Mouse (Mus musculus): ENCODE data around the gene 1700069L16Rik. TPM values are rescaled to one million over a fixed set of nuclear protein-coding genes. Genes with fewer than 3 reads are reported as not detected.

Gene 1700069L16Rik
- polyA plus RNA-seq (2014; fragmentation: Nextera tagmentation; extraction: Ambion mirVana): not detected in 2 replicates

DNA sequence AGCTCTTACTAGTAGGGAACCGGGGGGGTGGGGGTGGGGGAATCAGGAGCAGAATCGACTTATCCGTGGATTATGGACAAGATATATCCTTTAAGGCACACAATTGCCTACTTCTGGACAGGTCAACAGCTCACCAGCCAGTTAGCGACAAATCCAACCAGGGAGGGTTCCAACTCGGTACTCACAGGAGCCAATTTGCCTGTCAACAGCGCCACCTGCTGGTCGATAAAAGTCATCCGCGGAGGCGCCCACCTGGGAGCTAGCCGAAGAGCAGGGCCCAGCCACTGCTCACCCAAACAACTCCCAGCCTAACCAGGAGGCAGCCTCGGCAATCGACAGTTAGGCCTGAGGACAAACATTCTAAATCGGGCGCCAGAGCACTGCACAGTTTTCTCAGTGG is at the start of gene 1700069L16Rik:
TSS of gene 1700069L16Rik (minus strand) at position 327 of the 400 bp plus-strand sequence.
- Histone ChIP-seq H3K27ac (ENCODE audit: low read depth, low read length) (no peak within 1 kb of the TSS), H3K27me3 (replicated peaks; ENCODE audit: control insufficient read depth, insufficient read depth, low read length) (no peaks in the 10 kb centered on the region), H3K36me3 (ENCODE audit: control insufficient read depth, insufficient read depth, low read length) (no peaks in the 10 kb centered on the region), H3K4me3 (ENCODE audit: low read depth, low read length) (no peak within 1 kb of the TSS), H3K9ac (ENCODE audit: low read length) (no peak within 1 kb of the TSS), H3K9me3 (replicated peaks; ENCODE audit: control insufficient read depth, low read length) (no peaks in the 10 kb centered on the region), H3K4me1 (ENCODE audit: control insufficient read depth, insufficient read depth, low read length) (peaks cover 5% of the 10 kb centered on the region; the same call in 1 of the 2 replicates), H3K4me2 (ENCODE audit: low read length) (no peak within 1 kb of the TSS)
- WGBS: 5% methylated on average over 15 of the region's 15 CpGs
- ATAC-seq: peak; percentile 78
- peak; percentile 91 for DNase-seq (ENCODE audit: low spot score)

DNA sequence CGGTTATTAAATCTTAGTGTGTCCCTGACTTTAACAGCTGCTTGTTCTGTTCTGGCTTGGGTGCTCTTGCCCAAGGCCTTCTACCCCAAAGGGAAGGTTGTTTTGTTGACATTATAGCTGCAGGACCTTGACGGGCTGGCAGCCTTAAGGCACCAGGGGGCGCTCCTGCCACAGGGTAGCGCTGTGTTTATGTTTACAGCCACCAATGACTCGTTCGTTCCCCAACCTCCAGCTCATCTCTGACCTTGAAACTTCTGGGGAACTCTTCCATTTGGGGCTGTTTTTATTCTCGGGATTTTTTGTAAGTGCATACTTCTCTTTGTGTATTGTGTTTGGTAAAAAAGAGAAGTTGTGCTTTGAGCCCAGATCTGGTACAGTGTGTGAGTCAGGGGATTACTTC is 49.1 kb upstream of the 1700069L16Rik start:
- WGBS: under 1% methylated on average over 7 of the region's 7 CpGs
- Histone ChIP-seq H3K36me3 (ENCODE audit: control insufficient read depth, insufficient read depth, low read length) (peaks cover 40% of the 10 kb centered on the region), H3K4me1 (ENCODE audit: control insufficient read depth, insufficient read depth, low read length) (peaks cover 17% of the 10 kb centered on the region), H3K27ac (ENCODE audit: low read depth, low read length) (no peak overlapping the region), H3K9me3 (replicated peaks; ENCODE audit: control insufficient read depth, low read length) (no peaks in the 10 kb centered on the region), H3K4me2 (ENCODE audit: low read length) (peak overlapping the region; percentile 90), H3K9ac (ENCODE audit: low read length) (peak overlapping the region; percentile 93; the same call in 1 of the 2 replicates), H3K4me3 (ENCODE audit: low read depth, low read length) (peak overlapping the region; percentile 99), H3K27me3 (replicated peaks; ENCODE audit: control insufficient read depth, insufficient read depth, low read length) (no peaks in the 10 kb centered on the region)
- no peak for ATAC-seq
- DNase-seq (ENCODE audit: low spot score): peak; percentile 80

DNA sequence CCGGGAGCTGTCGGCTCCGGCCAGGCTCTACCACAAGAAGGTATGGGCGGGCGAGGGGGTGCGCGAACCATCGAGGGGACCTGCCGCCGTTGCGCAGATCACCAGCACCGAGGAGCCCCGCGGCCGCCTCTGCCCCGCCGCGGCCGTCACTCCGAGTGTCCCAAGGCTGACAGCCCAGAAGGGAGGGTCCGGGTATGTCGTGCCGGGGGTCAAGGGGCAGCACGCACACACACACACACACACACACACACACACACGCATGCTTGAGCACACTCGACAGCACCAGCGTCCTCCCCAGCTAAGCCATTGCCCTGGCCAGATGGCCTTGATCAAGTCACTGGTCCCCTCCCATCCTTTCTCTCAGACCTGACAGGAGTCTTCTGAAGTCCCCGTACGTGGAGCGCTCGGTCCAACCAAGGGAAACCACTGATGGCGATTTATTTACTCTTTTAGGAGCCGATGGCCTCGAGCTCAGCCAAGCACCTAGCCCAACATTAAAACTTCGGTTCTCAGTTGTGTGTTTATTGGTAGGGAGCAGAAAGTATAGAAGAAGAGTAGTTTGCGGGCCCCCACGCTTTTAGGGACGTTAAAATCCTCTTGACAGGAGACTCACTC is 48.4 kb upstream of the 1700069L16Rik start:
- 2% methylated on average over 38 of the region's 38 CpGs for WGBS
- Histone ChIP-seq H3K4me3 (ENCODE audit: low read depth, low read length) (peak overlapping the region; percentile 99), H3K4me1 (ENCODE audit: control insufficient read depth, insufficient read depth, low read length) (peaks cover 17% of the 10 kb centered on the region), H3K27me3 (replicated peaks; ENCODE audit: control insufficient read depth, insufficient read depth, low read length) (no peaks in the 10 kb centered on the region), H3K36me3 (ENCODE audit: control insufficient read depth, insufficient read depth, low read length) (peaks cover 36% of the 10 kb centered on the region), H3K4me2 (ENCODE audit: low read length) (peak overlapping the region; percentile 90), H3K9ac (ENCODE audit: low read length) (peak overlapping the region; percentile 93), H3K27ac (ENCODE audit: low read depth, low read length) (no peak overlapping the region), H3K9me3 (replicated peaks; ENCODE audit: control insufficient read depth, low read length) (no peaks in the 10 kb centered on the region)
- ATAC-seq (peak; percentile 56; the same call in 1 of the 2 replicates), DNase-seq (ENCODE audit: low spot score) (peak; percentile 10)

DNA sequence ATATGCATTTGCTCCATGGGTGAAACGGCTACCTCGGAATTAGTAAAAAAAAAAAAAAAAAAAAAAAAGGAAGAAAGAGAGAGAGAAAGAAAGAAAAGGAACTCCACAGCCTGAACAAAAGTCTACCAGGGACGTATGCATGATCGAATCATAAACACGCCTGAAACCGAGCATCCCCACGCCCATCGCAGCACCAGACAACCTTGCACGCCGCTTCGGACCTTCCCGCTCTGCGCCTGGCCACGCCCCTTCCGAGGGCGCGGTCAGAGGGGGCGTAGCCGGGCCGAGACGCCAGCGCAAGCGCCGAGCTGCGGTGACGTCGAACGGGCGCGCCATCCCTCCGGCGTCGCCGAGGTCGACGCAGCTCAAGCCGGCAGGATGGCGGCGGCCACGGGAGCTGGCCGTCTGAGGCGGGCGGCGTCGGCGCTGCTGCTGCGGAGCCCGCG is 47.9 kb upstream of the 1700069L16Rik start, which contains the start of the genes Sart3 and Iscu:
TSS of gene Sart3 (minus strand) at position 61 of the 446 bp plus-strand sequence.
TSS of gene Iscu (plus strand) at position 299 of the 446 bp plus-strand sequence.
- WGBS: under 1% methylated on average over 47 of the region's 49 CpGs
- DNase-seq (ENCODE audit: low spot score) (peak; percentile 97), ATAC-seq (peak; percentile 89)
- Histone ChIP-seq H3K4me3 (ENCODE audit: low read depth, low read length) (peak within 1 kb of the TSS; percentile 99), H3K27me3 (replicated peaks; ENCODE audit: control insufficient read depth, insufficient read depth, low read length) (no peaks in the 10 kb centered on the region), H3K9me3 (replicated peaks; ENCODE audit: control insufficient read depth, low read length) (no peaks in the 10 kb centered on the region), H3K36me3 (ENCODE audit: control insufficient read depth, insufficient read depth, low read length) (peaks cover 41% of the 10 kb centered on the region), H3K27ac (ENCODE audit: low read depth, low read length) (peak within 1 kb of the TSS; percentile 99), H3K4me1 (ENCODE audit: control insufficient read depth, insufficient read depth, low read length) (peaks cover 17% of the 10 kb centered on the region), H3K4me2 (ENCODE audit: low read length) (peak within 1 kb of the TSS; percentile 90), H3K9ac (ENCODE audit: low read length) (peak within 1 kb of the TSS; percentile 93)

DNA sequence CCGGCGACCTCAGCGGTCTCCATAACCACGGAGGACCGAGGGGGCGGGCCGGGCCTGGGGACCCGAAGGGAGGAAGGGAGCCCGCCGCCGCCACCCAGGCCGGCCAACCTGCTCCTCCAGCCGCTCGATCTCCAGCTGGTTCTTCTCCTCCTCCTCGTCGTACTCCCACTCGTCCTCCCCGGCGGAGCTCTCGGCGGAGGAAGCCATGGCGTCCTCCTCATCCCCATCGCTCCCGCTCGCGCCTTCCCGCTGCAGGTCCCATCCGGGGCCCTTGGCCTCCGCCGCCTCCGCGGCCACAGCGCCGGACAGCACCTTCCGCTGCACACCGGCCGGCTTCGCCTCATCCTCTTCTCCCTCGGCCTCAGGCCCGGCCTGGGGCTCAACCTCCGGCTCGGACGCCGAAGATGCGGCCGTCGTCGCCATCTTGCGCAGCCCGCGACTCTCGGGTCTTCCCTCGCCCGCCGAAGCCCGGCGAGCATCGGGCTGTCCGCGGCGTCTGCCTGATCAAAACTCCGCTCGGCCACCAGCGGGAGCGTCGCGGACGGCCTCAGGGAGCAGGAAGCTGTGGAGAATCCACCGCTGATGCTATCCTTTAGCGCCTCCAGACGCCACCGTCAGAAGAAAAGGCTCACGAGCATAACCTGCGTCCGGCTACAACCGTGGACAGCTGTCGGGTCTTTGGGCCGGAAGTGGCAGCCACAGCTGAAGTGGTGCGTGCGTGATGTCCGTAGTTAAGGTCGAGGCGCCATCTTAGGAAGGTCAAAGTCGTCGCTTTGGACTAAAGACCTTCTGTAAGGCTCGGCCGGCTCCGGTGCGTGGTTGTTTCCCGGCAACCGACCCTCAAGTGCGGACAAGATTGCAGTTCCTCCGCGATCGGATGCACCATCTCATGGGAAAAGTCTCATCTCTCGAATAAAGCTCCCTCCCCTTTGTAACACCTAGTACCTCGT is 46.9 kb upstream of the 1700069L16Rik start:
- peaks cover 42% of the 10 kb centered on the region for H3K36me3 ChIP-seq (ENCODE audit: control insufficient read depth, insufficient read depth, low read length)
- H3K27ac ChIP-seq (ENCODE audit: low read depth, low read length): peak overlapping the region; percentile 99
- H3K4me1 ChIP-seq (ENCODE audit: control insufficient read depth, insufficient read depth, low read length): peaks cover 17% of the 10 kb centered on the region
- H3K27me3 ChIP-seq (replicated peaks; ENCODE audit: control insufficient read depth, insufficient read depth, low read length): no peaks in the 10 kb centered on the region
- ATAC-seq (peak; percentile 81), DNase-seq (ENCODE audit: low spot score) (peak; percentile 93)
- peak overlapping the region; percentile 93 for H3K9ac ChIP-seq (ENCODE audit: low read length)
- H3K4me2 ChIP-seq (ENCODE audit: low read length): peak overlapping the region; percentile 90
- under 1% methylated on average over 97 of the region's 97 CpGs for WGBS
- H3K9me3 ChIP-seq (replicated peaks; ENCODE audit: control insufficient read depth, low read length): no peaks in the 10 kb centered on the region
- H3K4me3 ChIP-seq (ENCODE audit: low read depth, low read length): peak overlapping the region; percentile 99

DNA sequence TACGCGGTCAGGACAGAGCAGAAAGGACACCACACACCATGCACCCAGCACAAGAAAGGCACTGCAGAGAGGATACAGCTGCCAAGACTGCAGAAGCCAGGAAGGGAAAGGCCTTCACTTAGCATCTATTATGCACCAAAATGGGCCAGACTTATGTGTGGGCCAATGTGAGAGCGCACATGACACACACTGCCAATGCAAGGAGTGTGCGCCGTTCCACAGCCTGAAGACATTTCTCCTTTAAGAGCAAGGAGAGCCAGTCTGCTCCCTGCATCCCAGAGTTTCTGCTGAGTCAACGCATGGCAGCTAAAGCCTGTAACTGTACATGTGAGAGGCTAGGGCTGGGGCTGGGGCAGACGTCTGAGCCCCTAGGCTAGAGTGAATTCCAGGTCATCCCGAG is 44.2 kb upstream of the 1700069L16Rik start:
- ATAC-seq: no peak
- Histone ChIP-seq H3K36me3 (ENCODE audit: control insufficient read depth, insufficient read depth, low read length) (peaks cover 25% of the 10 kb centered on the region), H3K4me2 (ENCODE audit: low read length) (no peak overlapping the region), H3K27ac (ENCODE audit: low read depth, low read length) (no peak overlapping the region), H3K4me1 (ENCODE audit: control insufficient read depth, insufficient read depth, low read length) (peaks cover 16% of the 10 kb centered on the region), H3K9ac (ENCODE audit: low read length) (no peak overlapping the region), H3K4me3 (ENCODE audit: low read depth, low read length) (no peak overlapping the region), H3K9me3 (replicated peaks; ENCODE audit: control insufficient read depth, low read length) (no peaks in the 10 kb centered on the region), H3K27me3 (replicated peaks; ENCODE audit: control insufficient read depth, insufficient read depth, low read length) (no peaks in the 10 kb centered on the region)
- no peak for DNase-seq (ENCODE audit: low spot score)
- 94% methylated on average over 8 of the region's 8 CpGs for WGBS

DNA sequence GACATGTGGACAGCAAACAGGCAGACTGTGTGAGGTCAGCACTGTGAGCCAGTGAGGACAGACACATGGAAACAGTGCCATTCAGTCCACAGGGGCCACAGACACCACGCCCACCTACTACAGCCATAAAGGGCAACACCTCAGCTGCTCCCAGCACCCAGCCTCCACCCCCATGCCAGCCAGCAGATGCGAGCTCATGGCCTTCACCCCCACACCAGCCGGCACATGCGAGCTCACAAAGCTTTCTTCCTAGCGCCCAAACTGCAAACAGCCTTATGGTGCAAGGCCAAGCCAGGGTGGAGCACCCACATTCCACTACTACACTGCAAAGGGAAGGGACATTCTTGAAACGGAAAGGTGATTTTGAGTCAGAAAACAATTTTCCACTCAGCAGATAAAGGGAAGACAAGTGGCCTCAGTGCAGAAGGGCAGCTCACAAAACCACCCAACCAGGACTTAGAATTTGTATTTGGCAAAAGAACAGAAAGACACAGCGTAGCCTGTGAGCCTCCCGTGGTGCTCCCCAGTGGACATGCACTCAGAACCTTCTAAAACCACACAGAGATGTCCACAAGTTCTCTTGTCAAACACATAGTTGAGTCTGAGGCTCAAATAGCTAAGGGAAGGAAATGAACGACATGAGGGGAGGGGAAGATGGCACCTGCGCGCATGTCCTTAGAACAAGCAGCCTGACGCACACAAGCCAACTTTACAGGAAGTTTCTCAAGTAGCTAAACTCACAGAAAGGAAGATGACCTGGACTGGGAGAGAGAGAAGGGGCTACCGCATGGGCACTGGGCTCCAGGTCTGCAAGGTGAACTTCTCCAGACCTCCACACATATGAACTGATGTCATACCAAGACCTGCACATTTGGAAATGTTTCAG is 41.3 kb upstream of the 1700069L16Rik start:
- ATAC-seq (no peak), DNase-seq (ENCODE audit: low spot score) (no peak)
- Histone ChIP-seq H3K4me3 (ENCODE audit: low read depth, low read length) (no peak overlapping the region), H3K9ac (ENCODE audit: low read length) (no peak overlapping the region), H3K27ac (ENCODE audit: low read depth, low read length) (no peak overlapping the region), H3K4me2 (ENCODE audit: low read length) (no peak overlapping the region), H3K27me3 (replicated peaks; ENCODE audit: control insufficient read depth, insufficient read depth, low read length) (no peaks in the 10 kb centered on the region), H3K9me3 (replicated peaks; ENCODE audit: control insufficient read depth, low read length) (no peaks in the 10 kb centered on the region), H3K4me1 (ENCODE audit: control insufficient read depth, insufficient read depth, low read length) (peaks cover 10% of the 10 kb centered on the region), H3K36me3 (ENCODE audit: control insufficient read depth, insufficient read depth, low read length) (peaks cover 49% of the 10 kb centered on the region)
- 90% methylated on average over 13 of the region's 13 CpGs for WGBS

DNA sequence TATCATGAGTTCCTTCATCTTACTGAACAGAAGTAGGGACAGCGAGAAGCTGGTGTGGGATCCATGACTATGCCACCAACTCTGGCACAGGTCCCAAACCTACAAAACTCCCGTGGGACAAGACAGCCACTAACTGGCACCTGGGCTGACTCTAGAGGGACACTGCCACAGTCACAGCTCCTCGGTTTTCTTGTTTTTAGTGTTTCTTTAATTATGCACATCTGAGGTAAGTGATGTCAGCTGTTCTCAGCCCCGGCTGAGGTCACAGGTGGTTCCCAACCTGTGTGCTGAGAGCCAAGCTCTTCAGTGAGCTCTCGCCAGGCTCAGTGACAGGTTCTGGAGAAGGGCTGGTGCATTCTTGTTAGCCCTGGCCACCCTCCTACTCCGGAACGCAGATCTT is 39.9 kb upstream of the 1700069L16Rik start:
- Histone ChIP-seq H3K9ac (ENCODE audit: low read length) (no peak overlapping the region), H3K9me3 (replicated peaks; ENCODE audit: control insufficient read depth, low read length) (no peaks in the 10 kb centered on the region), H3K4me1 (ENCODE audit: control insufficient read depth, insufficient read depth, low read length) (no peaks in the 10 kb centered on the region; the same call in 1 of the 2 replicates), H3K36me3 (ENCODE audit: control insufficient read depth, insufficient read depth, low read length) (peaks cover 63% of the 10 kb centered on the region), H3K27ac (ENCODE audit: low read depth, low read length) (no peak overlapping the region), H3K4me2 (ENCODE audit: low read length) (no peak overlapping the region), H3K4me3 (ENCODE audit: low read depth, low read length) (no peak overlapping the region), H3K27me3 (replicated peaks; ENCODE audit: control insufficient read depth, insufficient read depth, low read length) (no peaks in the 10 kb centered on the region)
- ATAC-seq: no peak
- WGBS: 93% methylated on average over 7 of the region's 7 CpGs
- DNase-seq (ENCODE audit: low spot score): no peak
